Comparison of ENCODE assay signal across 22 mouse cellular contexts in genomic region chr11:15649025-15649680, GRCm38 (mm10).
DNase-seq lines count a peak whose midpoint lies in the region; ATAC-seq lines count a peak whose summit lies in the region.
"Had no signal": no experiment of that assay in that cellular context is flagged by ENCODE, and none has a peak within 500 bp of the region (broad histone marks: within the 10 kb centered on the region; RNA-seq: fewer than 3 reads in every experiment).

No protein-coding gene starts in this region.

- H3K27me3 ChIP-seq in forebrain, embryonic 14.5 days (replicated peaks; ENCODE audit: control insufficient read depth, insufficient read depth, low read length): no peaks in the 10 kb centered on the region
- H3K27me3 ChIP-seq: heart, embryonic 15.5 days; limb, embryonic 13.5 days; liver, embryonic 13.5 days; Patski had no signal

- H3K9me3 ChIP-seq in forebrain, embryonic 14.5 days (replicated peaks; ENCODE audit: control insufficient read depth, low read length): no peaks in the 10 kb centered on the region
- H3K9me3 ChIP-seq: embryonic facial prominence, embryonic 10.5 days; heart, embryonic 15.5 days; limb, embryonic 13.5 days; liver, embryonic 13.5 days had no signal

- no peak overlapping the region for H3K9ac ChIP-seq in forebrain, embryonic 14.5 days (ENCODE audit: low read length)
- H3K9ac ChIP-seq: heart, embryonic 15.5 days; limb, embryonic 13.5 days; liver, embryonic 13.5 days; lung, embryonic 14.5 days had no signal

- H3K4me1 ChIP-seq in forebrain, embryonic 14.5 days (ENCODE audit: control insufficient read depth, insufficient read depth, low read length): no peaks in the 10 kb centered on the region
- H3K4me1 ChIP-seq: embryonic facial prominence, embryonic 10.5 days; heart, embryonic 15.5 days; limb, embryonic 13.5 days; liver, embryonic 13.5 days had no signal

- no peaks in the 10 kb centered on the region for H3K36me3 ChIP-seq in forebrain, embryonic 14.5 days (ENCODE audit: control insufficient read depth, insufficient read depth, low read length)
- H3K36me3 ChIP-seq: embryonic facial prominence, embryonic 10.5 days; heart, embryonic 15.5 days; limb, embryonic 13.5 days; liver, embryonic 13.5 days had no signal

- ATAC-seq in forebrain, embryonic 14.5 days: peak; percentile 84
- ATAC-seq: intestine, embryonic 16.5 days; Patski had no signal

- peak; percentile 7 for DNase-seq in retina, postnatal 1 day
- no peak for DNase-seq in retina, embryonic 14.5 days (ENCODE audit: low spot score)
- peak; percentile 51 for DNase-seq in forebrain, embryonic 14.5 days (ENCODE audit: low spot score)
- DNase-seq in mesoderm, embryonic 11.5 days (ENCODE audit: low read depth, low spot score): peak; percentile 0
- DNase-seq in gastrocnemius, postnatal 25 days: no peak
- DNase-seq in cerebellum, postnatal 36 days: no peak
- DNase-seq in lung, postnatal 36 days: no peak
- DNase-seq: adrenal gland, adult 8-10 months; cerebellum, postnatal 10 days; heart, adult 2 months; layer of hippocampus, postnatal 36 days; liver, embryonic 13.5 days; lung, embryonic 14.5 days; right cerebral cortex, postnatal 14 days; thymus, postnatal 36 days had no signal

- H3K4me2 ChIP-seq in forebrain, embryonic 14.5 days (ENCODE audit: low read length): no peak overlapping the region
- H3K4me2 ChIP-seq: heart, embryonic 15.5 days; limb, embryonic 13.5 days; liver, embryonic 13.5 days; lung, embryonic 14.5 days had no signal

- H3K27ac ChIP-seq in forebrain, embryonic 14.5 days (ENCODE audit: low read depth, low read length): no peak overlapping the region
- H3K27ac ChIP-seq: embryonic facial prominence, embryonic 10.5 days; heart, adult 2 months; heart, embryonic 15.5 days; kidney, postnatal 0 days; limb, embryonic 13.5 days; liver, embryonic 13.5 days; macrophage had no signal

- no peak overlapping the region for H3K4me3 ChIP-seq in forebrain, embryonic 14.5 days (ENCODE audit: low read depth, low read length)
- H3K4me3 ChIP-seq: embryonic facial prominence, embryonic 10.5 days; heart, adult 2 months; heart, embryonic 15.5 days; limb, embryonic 13.5 days; liver, embryonic 13.5 days had no signal

Comparison
In these comparisons a context has a peak if more than half of its experiments do, and no peak if none do; other contexts are left out.
1. DNase-seq: peak in retina, postnatal 1 day (single experiment), forebrain, embryonic 14.5 days (single experiment) and mesoderm, embryonic 11.5 days (single experiment); none in retina, embryonic 14.5 days (single experiment), gastrocnemius, postnatal 25 days (single experiment), cerebellum, postnatal 36 days (0 of 2) and lung, postnatal 36 days (single experiment).